Mouse (Mus musculus) cerebellum, postnatal 10 days (tissue): ENCODE measurements around the gene Naa80.

Experiments
- DNase-seq, 2 experiments: peaks; one replicate each; pipeline ENCODE4 v3.0.0; 2021; ENCODE audit warnings: mixed read lengths in 2 of 2

The Naa80 gene

GRCm38 (mm10) chr9:107578587-107578986, at the start of gene Naa80:
Gene Naa80, plus strand, starts transcription at chr9:107578887.
- no peak for DNase-seq

- DNase-seq = peak; percentile 93 to 95
Observed at GRCm38 (mm10) chr9:107533791-107534407, 44.8 kb upstream of the Naa80 start, which contains the start of gene Tmem115. Gene Tmem115, plus strand, starts transcription at chr9:107533945.

DNA sequence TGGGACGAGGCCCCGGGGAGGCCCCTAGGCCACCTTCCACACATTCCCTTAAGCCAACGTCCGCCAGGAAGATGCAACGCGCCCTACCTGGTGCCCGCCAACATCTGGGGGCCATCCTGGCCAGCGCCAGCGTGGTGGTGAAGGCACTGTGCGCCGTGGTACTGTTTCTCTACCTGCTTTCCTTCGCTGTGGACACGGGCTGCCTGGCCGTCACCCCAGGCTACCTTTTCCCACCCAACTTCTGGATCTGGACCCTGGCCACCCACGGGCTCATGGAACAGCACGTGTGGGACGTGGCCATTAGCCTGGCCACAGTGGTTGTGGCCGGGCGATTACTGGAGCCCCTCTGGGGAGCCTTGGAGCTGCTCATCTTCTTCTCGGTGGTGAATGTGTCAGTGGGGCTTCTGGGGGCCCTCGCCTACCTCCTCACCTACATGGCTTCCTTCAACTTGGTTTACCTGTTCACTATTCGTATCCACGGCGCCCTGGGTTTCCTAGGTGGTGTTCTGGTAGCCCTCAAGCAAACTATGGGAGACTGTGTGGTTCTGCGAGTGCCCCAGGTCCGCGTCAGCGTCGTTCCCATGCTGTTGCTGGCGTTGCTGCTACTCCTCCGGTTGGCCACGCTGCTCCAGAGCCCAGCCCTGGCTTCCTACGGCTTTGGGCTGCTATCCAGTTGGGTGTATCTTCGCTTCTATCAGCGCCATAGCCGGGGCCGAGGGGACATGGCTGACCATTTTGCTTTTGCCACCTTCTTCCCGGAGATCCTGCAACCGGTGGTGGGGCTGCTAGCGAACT, 44.1 kb upstream of the Naa80 start:
- peak; percentile 78 to 80 for DNase-seq

GRCm38 (mm10) chr9:107538231-107538630, 40.5 kb upstream of the Naa80 start:
- DNase-seq = peak; percentile 85 to 91

DNA sequence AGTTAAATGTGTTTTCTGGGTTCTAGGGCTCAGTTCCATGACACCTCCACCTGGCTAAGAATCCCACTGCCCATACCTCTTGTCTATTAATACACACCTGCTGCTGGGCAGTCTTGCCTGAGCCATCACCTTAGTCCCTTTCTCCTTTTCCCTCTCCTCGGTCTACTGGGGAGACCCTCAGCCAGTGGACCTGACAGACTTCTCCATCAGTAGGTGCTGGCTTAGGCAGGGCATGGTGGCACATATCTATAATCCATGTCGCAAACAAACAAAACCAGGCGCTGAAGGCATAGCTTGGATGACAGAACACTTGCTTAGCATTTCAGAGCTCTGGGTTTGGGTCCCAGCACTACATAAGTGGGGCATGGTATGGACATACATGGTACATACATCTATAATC, 40.0 kb upstream of the Naa80 start:
- no peak for DNase-seq

- DNase-seq = no peak
Observed at GRCm38 (mm10) chr9:107539940-107540339, 38.7 kb upstream of the Naa80 start.

DNA sequence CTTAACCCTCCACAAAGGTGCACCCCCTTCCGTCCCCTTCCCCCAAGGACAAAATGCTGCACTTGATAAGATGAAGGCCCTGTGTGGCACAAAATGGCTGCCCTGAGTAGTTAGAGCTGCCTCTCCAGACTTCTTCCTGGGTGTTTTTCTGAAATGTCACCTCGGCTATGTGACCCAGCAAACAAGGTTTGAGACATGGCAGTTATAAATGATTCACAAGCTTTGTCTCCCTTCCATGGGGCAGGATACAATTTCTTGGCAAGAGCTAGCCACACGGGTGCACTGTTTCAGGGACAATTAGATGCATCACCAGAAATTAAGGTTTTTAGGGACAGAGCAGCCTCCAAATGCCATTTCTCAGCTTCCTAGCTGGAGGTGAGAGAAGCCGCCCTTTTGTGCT, 38.3 kb upstream of the Naa80 start:
- DNase-seq = no peak

GRCm38 (mm10) chr9:107541005-107541404, 37.7 kb upstream of the Naa80 start:
- no peak for DNase-seq

- peak; percentile 97 to 98 for DNase-seq
Observed at GRCm38 (mm10) chr9:107541474-107542351, 37.0 kb upstream of the Naa80 start, which contains the start of the genes Cyb561d2 and Nprl2. Gene Cyb561d2, minus strand, starts transcription at chr9:107542193. Gene Nprl2, plus strand, starts transcription at chr9:107542226.

DNA sequence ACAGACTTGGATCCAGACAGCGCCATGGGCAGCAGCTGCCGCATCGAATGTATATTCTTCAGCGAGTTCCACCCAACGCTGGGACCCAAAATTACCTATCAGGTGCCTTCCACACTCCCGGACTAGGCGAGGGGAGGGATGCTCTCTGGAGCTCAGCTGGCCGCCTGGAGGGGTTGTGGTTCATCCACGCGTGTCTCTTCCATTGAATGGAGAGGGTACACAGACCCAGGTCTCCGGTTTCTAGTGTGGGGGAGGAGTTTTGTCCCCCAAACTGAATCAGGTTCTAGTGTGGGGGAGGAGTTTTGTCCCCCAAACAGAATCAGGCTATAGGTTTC, 36.4 kb upstream of the Naa80 start:
- no peak for DNase-seq

DNA sequence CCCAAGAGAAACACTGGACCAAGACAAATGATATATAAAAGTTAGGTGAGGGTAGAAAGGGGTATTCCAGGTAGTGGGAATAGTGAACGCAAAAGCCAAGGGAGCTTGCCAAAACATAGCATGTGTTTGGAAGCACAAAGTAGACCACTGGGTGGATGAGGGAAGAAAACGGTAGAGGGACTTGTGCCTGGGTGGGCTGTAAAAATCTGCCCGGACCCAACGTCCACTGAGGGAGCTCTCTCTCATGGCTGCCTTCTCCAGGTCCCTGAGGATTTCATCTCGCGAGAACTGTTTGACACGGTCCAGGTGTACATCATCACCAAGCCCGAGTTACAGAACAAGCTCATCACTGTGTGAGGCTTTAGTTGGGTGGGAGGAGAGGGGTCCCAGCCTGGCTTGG, 36.0 kb upstream of the Naa80 start:
- no peak for DNase-seq

GRCm38 (mm10) chr9:107543299-107543698, 35.4 kb upstream of the Naa80 start:
- DNase-seq = no peak

DNA sequence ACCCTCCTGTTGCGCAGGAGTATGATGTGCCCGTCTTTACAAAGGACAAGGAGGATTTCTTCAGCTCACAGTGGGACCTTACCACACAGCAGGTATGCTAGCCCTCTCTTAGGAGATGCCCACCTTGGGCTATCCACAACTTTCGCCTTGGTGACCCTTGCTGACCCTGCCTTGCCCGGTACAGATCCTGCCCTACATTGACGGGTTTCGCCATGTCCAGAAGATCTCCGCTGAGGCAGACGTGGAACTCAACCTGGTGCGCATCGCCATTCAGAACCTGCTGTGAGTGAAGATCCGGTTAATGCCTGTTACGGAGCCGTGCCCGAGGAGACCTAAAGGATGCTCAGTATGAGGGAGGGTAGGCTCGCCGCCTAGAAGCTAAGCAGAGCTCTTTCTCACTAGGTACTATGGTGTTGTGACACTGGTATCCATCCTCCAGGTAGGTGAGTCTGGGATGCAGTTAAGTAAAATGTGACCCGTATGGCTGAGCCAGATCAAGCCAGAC, 34.4 kb upstream of the Naa80 start:
- DNase-seq = no peak

DNA sequence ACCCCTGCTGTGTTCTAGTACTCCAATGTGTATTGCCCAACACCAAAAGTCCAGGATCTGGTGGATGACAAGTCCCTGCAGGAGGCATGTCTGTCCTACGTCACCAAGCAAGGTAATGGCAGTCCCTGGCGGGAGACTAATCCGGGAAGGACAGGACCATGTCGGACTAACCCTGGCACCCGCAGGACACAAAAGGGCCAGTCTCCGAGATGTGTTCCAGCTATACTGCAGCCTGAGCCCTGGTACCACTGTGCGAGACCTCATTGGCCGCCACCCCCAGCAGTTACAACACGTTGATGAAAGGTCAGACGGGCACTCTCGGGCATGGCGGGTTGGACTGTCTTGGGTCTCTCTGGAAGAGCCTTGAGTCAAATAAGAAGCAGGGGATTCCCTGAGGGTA, 34.0 kb upstream of the Naa80 start:
- DNase-seq = no peak

- DNase-seq = no peak
Observed at GRCm38 (mm10) chr9:107545199-107545598, 33.5 kb upstream of the Naa80 start.

GRCm38 (mm10) chr9:107545602-107546001, 33.1 kb upstream of the Naa80 start:
- DNase-seq = peak; percentile 89 to 94

DNA sequence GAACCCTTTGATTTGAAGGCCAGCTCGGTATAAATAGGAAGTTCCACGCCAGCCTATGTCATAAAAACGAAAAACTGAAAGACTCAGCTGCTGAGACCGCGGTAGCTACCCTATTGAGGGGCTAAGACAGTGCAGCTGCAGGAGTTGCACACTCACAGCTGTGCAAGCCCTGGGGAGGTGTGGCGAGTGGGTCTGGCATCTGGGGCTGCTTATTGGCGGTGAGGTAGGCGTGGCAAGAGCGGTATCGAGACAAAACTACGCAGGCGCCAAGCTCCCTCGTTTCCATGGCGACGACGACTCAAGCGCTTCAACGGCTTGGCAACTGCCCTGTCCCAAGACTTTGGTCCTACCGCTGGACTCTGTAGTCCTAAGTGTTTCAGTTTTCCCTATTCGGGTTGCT, 31.7 kb upstream of the Naa80 start, which contains the start of gene Zmynd10:
Gene Zmynd10 (plus strand): TSS at position 273 of the 400 bp plus-strand sequence.
- DNase-seq = peak; percentile 80 to 82

GRCm38 (mm10) chr9:107547957-107548356, 30.7 kb upstream of the Naa80 start:
- no peak for DNase-seq

- no peak for DNase-seq
Observed at GRCm38 (mm10) chr9:107548820-107549219, 29.9 kb upstream of the Naa80 start.

GRCm38 (mm10) chr9:107549297-107550074, 29.2 kb upstream of the Naa80 start:
- no peak for DNase-seq

- no peak for DNase-seq
Observed at GRCm38 (mm10) chr9:107550491-107551116, 28.1 kb upstream of the Naa80 start.
